Mouse (Mus musculus): ENCODE measurements around the gene Ephx4. TPM values are rescaled to one million over a fixed set of nuclear protein-coding genes. Genes with fewer than 3 reads are reported as not detected.

The Ephx4 gene
- polyA plus RNA-seq, 1 experiment from 2014 or later, result 1.3 TPM

- no peak overlapping the region for H3K9ac ChIP-seq (replicated peaks; ENCODE audit: low read length)
- H3K4me2 ChIP-seq (ENCODE audit: low read depth, low read length), result no peak overlapping the region
- DNase-seq (ENCODE audit: low spot score) (no peak), ATAC-seq (replicated peaks; ENCODE audit: insufficient number of reproducible peaks, low FRiP score, low TSS enrichment, low read depth) (no peak)
- no peak overlapping the region for H3K4me3 ChIP-seq (ENCODE audit: low read depth, low read length)
- no peaks in the 10 kb centered on the region for H3K27me3 ChIP-seq (ENCODE audit: control insufficient read depth, insufficient read depth, low read length)
- H3K36me3 ChIP-seq (replicated peaks; ENCODE audit: control insufficient read depth, insufficient read depth, low read depth, low read length), result no peaks in the 10 kb centered on the region
- no peak overlapping the region for H3K27ac ChIP-seq (replicated peaks; ENCODE audit: low read depth, low read length)
- H3K4me1 ChIP-seq (ENCODE audit: control insufficient read depth, insufficient read depth, low read length), result no peaks in the 10 kb centered on the region
- H3K9me3 ChIP-seq (replicated peaks; ENCODE audit: control insufficient read depth, low read length), result no peaks in the 10 kb centered on the region
- 74% methylated on average over 1 of the region's 1 CpGs for WGBS
Observed at GRCm38 (mm10) chr5:107410305-107410704, 7.8 kb downstream of the Ephx4 start.

- ATAC-seq (replicated peaks; ENCODE audit: insufficient number of reproducible peaks, low FRiP score, low TSS enrichment, low read depth) (no peak), DNase-seq (ENCODE audit: low spot score) (peak; percentile 24)
- Histone ChIP-seq H3K9me3 (replicated peaks; ENCODE audit: control insufficient read depth, low read length) (no peaks in the 10 kb centered on the region), H3K27me3 (ENCODE audit: control insufficient read depth, insufficient read depth, low read length) (no peaks in the 10 kb centered on the region), H3K4me2 (ENCODE audit: low read depth, low read length) (no peak overlapping the region), H3K36me3 (replicated peaks; ENCODE audit: control insufficient read depth, insufficient read depth, low read depth, low read length) (no peaks in the 10 kb centered on the region), H3K27ac (replicated peaks; ENCODE audit: low read depth, low read length) (no peak overlapping the region), H3K4me1 (ENCODE audit: control insufficient read depth, insufficient read depth, low read length) (no peaks in the 10 kb centered on the region), H3K9ac (replicated peaks; ENCODE audit: low read length) (no peak overlapping the region), H3K4me3 (ENCODE audit: low read depth, low read length) (no peak overlapping the region)
- WGBS, result 34% methylated on average over 4 of the region's 4 CpGs
Observed at GRCm38 (mm10) chr5:107411326-107411725, 8.8 kb downstream of the Ephx4 start.

GRCm38 (mm10) chr5:107412285-107412684 lies 9.7 kb downstream of the Ephx4 start:
- Histone ChIP-seq H3K36me3 (replicated peaks; ENCODE audit: control insufficient read depth, insufficient read depth, low read depth, low read length) (no peaks in the 10 kb centered on the region), H3K9ac (replicated peaks; ENCODE audit: low read length) (no peak overlapping the region), H3K9me3 (replicated peaks; ENCODE audit: control insufficient read depth, low read length) (no peaks in the 10 kb centered on the region), H3K4me3 (ENCODE audit: low read depth, low read length) (no peak overlapping the region), H3K4me1 (ENCODE audit: control insufficient read depth, insufficient read depth, low read length) (no peaks in the 10 kb centered on the region), H3K4me2 (ENCODE audit: low read depth, low read length) (no peak overlapping the region), H3K27me3 (ENCODE audit: control insufficient read depth, insufficient read depth, low read length) (no peaks in the 10 kb centered on the region), H3K27ac (replicated peaks; ENCODE audit: low read depth, low read length) (no peak overlapping the region)
- ATAC-seq (replicated peaks; ENCODE audit: insufficient number of reproducible peaks, low FRiP score, low TSS enrichment, low read depth) (no peak), DNase-seq (ENCODE audit: low spot score) (no peak)
- 76% methylated on average over 2 of the region's 2 CpGs for WGBS

- Histone ChIP-seq H3K9ac (replicated peaks; ENCODE audit: low read length) (no peak overlapping the region), H3K4me3 (ENCODE audit: low read depth, low read length) (no peak overlapping the region), H3K27me3 (ENCODE audit: control insufficient read depth, insufficient read depth, low read length) (no peaks in the 10 kb centered on the region), H3K36me3 (replicated peaks; ENCODE audit: control insufficient read depth, insufficient read depth, low read depth, low read length) (no peaks in the 10 kb centered on the region), H3K4me2 (ENCODE audit: low read depth, low read length) (no peak overlapping the region), H3K27ac (replicated peaks; ENCODE audit: low read depth, low read length) (no peak overlapping the region), H3K4me1 (ENCODE audit: control insufficient read depth, insufficient read depth, low read length) (no peaks in the 10 kb centered on the region), H3K9me3 (replicated peaks; ENCODE audit: control insufficient read depth, low read length) (no peaks in the 10 kb centered on the region)
- DNase-seq (ENCODE audit: low spot score), result no peak
- ATAC-seq (replicated peaks; ENCODE audit: insufficient number of reproducible peaks, low FRiP score, low TSS enrichment, low read depth), result no peak
- 78% methylated on average over 2 of the region's 2 CpGs for WGBS
Observed at GRCm38 (mm10) chr5:107415098-107415497, 12.6 kb downstream of the Ephx4 start.

- no peaks in the 10 kb centered on the region for H3K36me3 ChIP-seq (replicated peaks; ENCODE audit: control insufficient read depth, insufficient read depth, low read depth, low read length)
- no peak overlapping the region for H3K4me3 ChIP-seq (ENCODE audit: low read depth, low read length)
- no peak overlapping the region for H3K4me2 ChIP-seq (ENCODE audit: low read depth, low read length)
- H3K9ac ChIP-seq (replicated peaks; ENCODE audit: low read length), result no peak overlapping the region
- H3K27me3 ChIP-seq (ENCODE audit: control insufficient read depth, insufficient read depth, low read length), result no peaks in the 10 kb centered on the region
- 69% methylated on average over 1 of the region's 1 CpGs for WGBS
- DNase-seq (ENCODE audit: low spot score) (no peak), ATAC-seq (replicated peaks; ENCODE audit: insufficient number of reproducible peaks, low FRiP score, low TSS enrichment, low read depth) (no peak)
- H3K27ac ChIP-seq (replicated peaks; ENCODE audit: low read depth, low read length), result no peak overlapping the region
- H3K4me1 ChIP-seq (ENCODE audit: control insufficient read depth, insufficient read depth, low read length), result no peaks in the 10 kb centered on the region
- no peaks in the 10 kb centered on the region for H3K9me3 ChIP-seq (replicated peaks; ENCODE audit: control insufficient read depth, low read length)
Observed at GRCm38 (mm10) chr5:107421676-107422075, 19.1 kb downstream of the Ephx4 start.

- no peaks in the 10 kb centered on the region for H3K9me3 ChIP-seq (replicated peaks; ENCODE audit: control insufficient read depth, low read length)
- 70% methylated on average over 3 of the region's 3 CpGs for WGBS
- H3K4me1 ChIP-seq (ENCODE audit: control insufficient read depth, insufficient read depth, low read length), result no peaks in the 10 kb centered on the region
- H3K9ac ChIP-seq (replicated peaks; ENCODE audit: low read length), result no peak within 1 kb of the TSS
- H3K4me2 ChIP-seq (ENCODE audit: low read depth, low read length), result no peak within 1 kb of the TSS
- no peak within 1 kb of the TSS for H3K4me3 ChIP-seq (ENCODE audit: low read depth, low read length)
- no peaks in the 10 kb centered on the region for H3K36me3 ChIP-seq (replicated peaks; ENCODE audit: control insufficient read depth, insufficient read depth, low read depth, low read length)
- DNase-seq (ENCODE audit: low spot score), result no peak
- no peak within 1 kb of the TSS for H3K27ac ChIP-seq (replicated peaks; ENCODE audit: low read depth, low read length)
- H3K27me3 ChIP-seq (ENCODE audit: control insufficient read depth, insufficient read depth, low read length), result no peaks in the 10 kb centered on the region
- ATAC-seq (replicated peaks; ENCODE audit: insufficient number of reproducible peaks, low FRiP score, low TSS enrichment, low read depth), result no peak
Observed at GRCm38 (mm10) chr5:107431249-107431648, 28.7 kb downstream of the Ephx4 start, which contains the start of gene Lpcat2b. TSS of gene Lpcat2b (plus strand) at chr5:107431549.

- Histone ChIP-seq H3K36me3 (replicated peaks; ENCODE audit: control insufficient read depth, insufficient read depth, low read depth, low read length) (no peaks in the 10 kb centered on the region), H3K4me3 (ENCODE audit: low read depth, low read length) (no peak overlapping the region), H3K9me3 (replicated peaks; ENCODE audit: control insufficient read depth, low read length) (no peaks in the 10 kb centered on the region), H3K27ac (replicated peaks; ENCODE audit: low read depth, low read length) (no peak overlapping the region), H3K27me3 (ENCODE audit: control insufficient read depth, insufficient read depth, low read length) (no peaks in the 10 kb centered on the region), H3K4me2 (ENCODE audit: low read depth, low read length) (no peak overlapping the region), H3K9ac (replicated peaks; ENCODE audit: low read length) (no peak overlapping the region), H3K4me1 (ENCODE audit: control insufficient read depth, insufficient read depth, low read length) (no peaks in the 10 kb centered on the region)
- WGBS, result 78% methylated on average over 5 of the region's 5 CpGs
- DNase-seq (ENCODE audit: low spot score) (no peak), ATAC-seq (replicated peaks; ENCODE audit: insufficient number of reproducible peaks, low FRiP score, low TSS enrichment, low read depth) (no peak)
Observed at GRCm38 (mm10) chr5:107434001-107434400, 31.5 kb downstream of the Ephx4 start.

- Histone ChIP-seq H3K9me3 (replicated peaks; ENCODE audit: control insufficient read depth, low read length) (no peaks in the 10 kb centered on the region), H3K27ac (replicated peaks; ENCODE audit: low read depth, low read length) (no peak overlapping the region), H3K36me3 (replicated peaks; ENCODE audit: control insufficient read depth, insufficient read depth, low read depth, low read length) (no peaks in the 10 kb centered on the region), H3K4me2 (ENCODE audit: low read depth, low read length) (no peak overlapping the region), H3K9ac (replicated peaks; ENCODE audit: low read length) (no peak overlapping the region), H3K4me3 (ENCODE audit: low read depth, low read length) (no peak overlapping the region), H3K4me1 (ENCODE audit: control insufficient read depth, insufficient read depth, low read length) (no peaks in the 10 kb centered on the region), H3K27me3 (ENCODE audit: control insufficient read depth, insufficient read depth, low read length) (no peaks in the 10 kb centered on the region)
- WGBS, result 87% methylated on average over 6 of the region's 6 CpGs
- no peak for DNase-seq (ENCODE audit: low spot score)
- ATAC-seq (replicated peaks; ENCODE audit: insufficient number of reproducible peaks, low FRiP score, low TSS enrichment, low read depth), result no peak
Observed at GRCm38 (mm10) chr5:107436185-107436584, 33.6 kb downstream of the Ephx4 start.

All from embryonic facial prominence, embryonic 11.5 days (tissue).